Mouse (Mus musculus) neural tube, embryonic 14.5 days (tissue): ENCODE measurements at regions not wholly inside any gene's neighbourhood (a gene's known extent, or its start where the extent isn't known, plus 50 kb on each side); places are given as distances from the start of the nearest gene placed in this dataset.
A peak's percentile ranks its signal among the peaks of the same experiment; 100 is the strongest.
"Not testable (repeated sequence)": the region's sequence is repeated elsewhere in the genome, so short reads cannot be mapped to it uniquely, and the experiment has no call there.

ENCODE experiments used
- ATAC-seq: fragments of 200-750 bp; cut with Nextera tagmentation; 2 replicates; pipeline ENCODE4 v1.8.0; 2017; ENCODE audit warnings: low read depth, mild to moderate bottlenecking, moderate TSS enrichment, moderate library complexity
- H3K27ac ChIP-seq: fragments of 300-500 bp; sonication (generic); 2 replicates; pipeline ENCODE4 v1.5.1; 2014; ENCODE audit warnings: low read depth, mild to moderate bottlenecking, control low read depth, low read length, moderate library complexity, mixed read lengths
- H3K27me3 ChIP-seq: fragments of 300-500 bp; sonication (generic); 2 replicates; pipeline ENCODE4 v1.6.1; 2014; ENCODE audit warnings: low read length; ENCODE audit not compliant: control insufficient read depth, insufficient read depth
- H3K36me3 ChIP-seq: fragments of 300-500 bp; sonication (generic); 2 replicates; pipeline ENCODE4 v1.6.1; 2014; ENCODE audit warnings: low read length, mixed read lengths; ENCODE audit not compliant: control insufficient read depth, insufficient read depth
- H3K4me1 ChIP-seq: fragments of 300-500 bp; sonication (generic); 2 replicates; pipeline ENCODE4 v1.6.1; 2014; ENCODE audit warnings: low read length; ENCODE audit not compliant: control insufficient read depth, insufficient read depth
- H3K4me2 ChIP-seq: fragments of 300-500 bp; sonication (generic); 2 replicates; pipeline ENCODE4 v1.6.1; 2014; ENCODE audit warnings: mild to moderate bottlenecking, low read depth, low read length, control low read depth
- H3K4me3 ChIP-seq: fragments of 300-500 bp; sonication (generic); 2 replicates; pipeline ENCODE4 v1.5.1; 2014; ENCODE audit warnings: low read depth, low read length, control low read depth, mixed read lengths
- H3K9ac ChIP-seq: fragments of 300-500 bp; sonication (generic); replicated peaks from 2 replicates; pipeline ENCODE4 v1.6.1; 2014; ENCODE audit warnings: low read depth, mild to moderate bottlenecking, control low read depth, low read length, mixed read lengths
- H3K9me3 ChIP-seq: fragments of 300-500 bp; sonication (generic); 2 replicates; pipeline ENCODE4 v1.6.1; 2016; ENCODE audit warnings: low read length; ENCODE audit not compliant: control insufficient read depth
- WGBS: fragments of 180-500 bp; shearing (Covaris S2); extraction: QIAGEN DNeasy Blood & Tissue Kit; methylation state at CpG from one replicate; pipeline ENCODE4 v1.1.7; 2014; 5-methylcytosine and 5-hydroxymethylcytosine counted together

DNA sequence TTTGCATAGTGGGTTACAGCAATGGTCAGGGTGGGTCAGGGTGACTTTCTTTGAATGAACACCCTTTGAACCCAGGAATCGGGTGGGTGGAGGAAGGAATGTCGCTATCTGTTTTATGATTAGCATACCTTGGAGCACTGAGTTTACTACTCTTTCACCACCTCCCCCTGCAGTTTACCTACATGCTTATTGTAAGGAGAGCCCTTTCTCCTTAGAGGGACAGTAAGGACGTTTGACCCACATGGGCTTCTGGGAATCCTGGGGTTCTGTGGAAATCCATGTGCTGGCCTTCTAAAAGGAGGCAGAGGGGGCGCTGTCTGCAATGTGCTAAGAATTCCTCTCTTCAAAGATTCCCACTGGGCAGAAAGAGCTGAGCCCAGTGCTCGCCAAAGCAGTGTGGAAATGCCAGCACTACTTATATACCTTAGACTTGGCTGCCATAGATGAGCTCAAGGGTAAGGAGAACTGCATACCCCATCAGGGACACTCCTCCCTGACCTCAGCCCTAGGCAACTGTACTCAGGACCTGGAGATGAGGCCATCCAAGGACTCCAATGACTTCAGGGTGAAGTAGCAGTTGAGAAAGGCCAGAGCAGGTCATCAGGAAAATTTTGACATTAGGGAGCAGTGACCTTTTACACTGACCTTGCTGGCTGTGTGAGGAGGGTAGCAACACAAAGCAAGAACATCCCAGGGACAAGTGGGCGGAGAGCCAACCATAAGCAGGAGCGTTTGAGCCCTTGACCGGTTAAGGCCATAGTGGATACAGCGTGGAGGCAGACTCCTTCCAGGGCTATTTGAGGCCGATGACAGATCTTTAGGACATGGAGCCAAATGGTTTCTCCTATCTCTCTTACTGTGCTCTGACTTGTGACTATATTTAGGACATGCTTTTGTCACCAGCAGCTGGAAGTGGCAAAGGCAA, 133.2 kb downstream of the Tcp10c start:
- Histone ChIP-seq H3K4me1 (no peaks in the 10 kb centered on the region), H3K27me3 (no peaks in the 10 kb centered on the region), H3K9ac (no peak overlapping the region), H3K4me3 (no peak overlapping the region), H3K27ac (no peak overlapping the region), H3K9me3 (no peaks in the 10 kb centered on the region), H3K4me2 (no peak overlapping the region), H3K36me3 (no peaks in the 10 kb centered on the region)
- no peak for ATAC-seq
- WGBS = 82% methylated on average over 10 of the region's 10 CpGs

DNA sequence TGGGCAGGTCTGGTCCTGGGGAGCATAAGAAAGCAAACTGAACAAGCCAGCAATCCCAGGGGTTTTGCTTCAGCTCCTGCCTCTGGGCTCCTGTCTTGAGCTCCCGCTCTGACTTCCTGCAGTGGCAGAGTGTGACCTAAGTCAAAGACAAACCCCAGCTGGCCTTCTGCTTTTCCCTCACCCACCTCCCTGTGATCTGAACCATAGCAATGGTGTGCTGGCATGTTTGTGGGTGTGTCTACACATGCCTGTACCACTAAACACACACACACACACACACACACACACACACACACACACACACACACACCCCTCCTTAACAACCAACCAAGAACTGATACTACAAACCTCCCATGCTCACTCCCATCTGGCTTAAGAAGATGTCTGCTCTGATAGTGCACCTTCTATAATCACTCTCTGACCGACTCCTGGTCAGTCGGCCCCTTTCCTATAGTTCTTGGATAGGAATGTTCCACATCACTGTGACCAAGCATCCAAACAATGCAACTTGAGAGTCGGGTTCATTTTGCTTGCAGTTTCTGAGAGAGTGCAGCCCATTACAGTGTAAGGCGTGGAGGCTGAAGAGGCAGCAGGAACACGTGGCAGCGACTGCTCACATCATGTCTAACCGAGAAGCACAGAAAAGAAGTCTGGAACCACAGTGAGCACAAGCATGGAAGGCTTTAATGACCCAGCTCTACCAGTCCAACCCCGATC, 134.4 kb downstream of the Tcp10c start:
- H3K36me3 ChIP-seq = no peaks in the 10 kb centered on the region
- WGBS = 90% methylated on average over 9 of the region's 9 CpGs
- H3K4me3 ChIP-seq = no peak overlapping the region
- no peak overlapping the region for H3K4me2 ChIP-seq
- no peaks in the 10 kb centered on the region for H3K27me3 ChIP-seq
- no peaks in the 10 kb centered on the region for H3K4me1 ChIP-seq
- H3K9ac ChIP-seq = no peak overlapping the region
- no peak for ATAC-seq
- no peak overlapping the region for H3K27ac ChIP-seq
- no peaks in the 10 kb centered on the region for H3K9me3 ChIP-seq

DNA sequence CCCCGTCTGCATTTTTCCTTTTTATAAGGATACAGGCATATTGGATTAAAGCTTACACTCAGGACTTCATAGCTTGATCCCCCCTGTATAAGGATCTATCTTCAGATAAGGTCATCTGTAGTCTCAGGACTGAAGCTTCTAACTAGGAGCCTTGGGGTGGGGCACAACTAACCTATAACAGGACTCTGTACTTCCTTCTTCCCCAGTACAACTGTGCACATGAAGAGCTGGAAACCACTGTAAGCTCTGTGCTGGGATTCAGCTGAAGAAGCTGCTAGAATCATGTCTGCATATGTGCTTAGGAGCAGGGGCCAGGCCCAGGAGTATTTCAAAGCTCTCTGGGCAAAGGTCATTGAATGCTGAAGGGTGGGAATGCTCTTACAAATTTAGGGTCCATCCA, 137.9 kb downstream of the Tcp10c start:
- H3K27ac ChIP-seq, H3K9ac ChIP-seq, H3K4me1 ChIP-seq, ATAC-seq, H3K27me3 ChIP-seq, H3K9me3 ChIP-seq, H3K4me3 ChIP-seq, H3K36me3 ChIP-seq, H3K4me2 ChIP-seq: not testable (repeated sequence)
- 100% methylated on average over 1 of the region's 1 CpGs for WGBS

DNA sequence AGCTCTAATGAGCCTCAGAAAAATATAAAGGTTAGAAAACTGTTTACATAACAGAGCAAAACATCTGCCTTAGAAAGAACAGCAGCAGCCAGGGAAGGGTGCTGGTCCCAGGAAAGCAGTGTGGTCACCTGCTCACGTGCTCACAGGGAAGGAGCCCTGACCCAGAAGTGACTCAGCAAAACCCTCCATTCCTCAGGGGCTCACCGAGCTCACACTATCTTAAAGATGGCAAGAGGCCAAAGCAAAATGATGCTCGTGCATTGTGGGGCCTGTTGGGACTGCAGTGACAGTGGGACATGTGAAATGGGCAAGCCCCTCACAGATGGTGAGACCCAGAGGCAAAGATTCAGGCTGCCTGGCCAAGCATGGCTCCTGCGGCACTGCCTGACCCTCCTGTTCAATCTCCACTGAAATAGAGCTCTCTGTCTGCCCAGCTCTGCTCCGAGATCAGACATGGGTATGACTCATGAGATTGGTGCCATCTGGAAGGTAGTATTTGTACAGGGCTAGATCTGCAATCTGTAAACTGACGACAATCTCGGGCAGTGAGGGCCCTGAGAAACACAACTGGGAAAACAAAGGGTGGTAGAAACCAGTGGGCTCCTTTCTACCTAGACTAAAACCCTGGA, 138.4 kb downstream of the Tcp10c start:
- H3K27me3 ChIP-seq, H3K4me1 ChIP-seq, ATAC-seq, H3K36me3 ChIP-seq, H3K4me2 ChIP-seq, H3K27ac ChIP-seq, H3K4me3 ChIP-seq, H3K9me3 ChIP-seq, H3K9ac ChIP-seq: not testable (repeated sequence)
- WGBS = 31% methylated on average over 3 of the region's 7 CpGs

DNA sequence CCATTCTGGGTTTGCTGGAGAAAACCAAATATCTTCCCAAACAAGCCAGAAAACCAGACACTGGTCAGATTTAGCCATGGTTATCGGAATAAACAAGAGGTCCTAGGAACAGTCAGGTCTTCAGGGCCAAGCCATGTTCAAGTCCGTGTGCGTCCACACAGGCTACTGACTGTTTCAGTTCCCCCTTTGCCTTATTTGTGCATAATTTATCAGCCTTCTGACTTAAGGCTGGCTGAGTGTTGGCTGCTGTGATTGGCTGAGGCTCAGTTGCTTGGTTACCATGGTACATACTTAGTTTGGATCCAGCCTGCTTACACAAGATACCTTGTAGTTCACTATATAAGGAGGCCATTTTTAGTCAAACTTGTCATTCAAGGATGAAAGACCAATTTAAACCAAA, 139.5 kb downstream of the Tcp10c start:
- H3K4me1 ChIP-seq, H3K9me3 ChIP-seq, H3K9ac ChIP-seq, H3K27me3 ChIP-seq, H3K36me3 ChIP-seq, ATAC-seq, H3K4me3 ChIP-seq, H3K4me2 ChIP-seq, H3K27ac ChIP-seq: not testable (repeated sequence)
- 80% methylated on average over 3 of the region's 3 CpGs for WGBS

DNA sequence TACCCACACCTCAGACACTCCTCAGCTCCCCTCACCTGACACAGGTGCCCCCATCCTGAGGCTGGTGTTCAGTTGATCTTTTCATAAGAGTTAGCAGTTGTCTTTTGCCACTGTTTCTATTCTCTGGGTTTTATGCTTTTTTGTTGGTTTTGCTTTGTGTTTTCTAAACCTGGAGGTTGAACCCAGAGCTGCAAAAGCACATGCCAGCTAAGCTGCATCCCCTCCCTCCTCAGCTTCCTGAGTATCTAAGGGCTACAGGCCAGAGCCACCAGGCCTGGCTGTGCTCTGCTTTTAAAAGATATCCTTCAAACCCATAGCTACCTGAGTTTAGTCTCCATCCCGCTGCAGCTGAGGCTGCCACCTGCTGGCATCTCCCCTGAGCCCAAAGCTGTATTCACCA, 140.1 kb downstream of the Tcp10c start:
- no CpG with 5 or more reads among the region's 1 CpGs for WGBS
- H3K27ac ChIP-seq, H3K27me3 ChIP-seq, H3K9me3 ChIP-seq, ATAC-seq, H3K36me3 ChIP-seq, H3K9ac ChIP-seq, H3K4me1 ChIP-seq, H3K4me2 ChIP-seq, H3K4me3 ChIP-seq: not testable (repeated sequence)

DNA sequence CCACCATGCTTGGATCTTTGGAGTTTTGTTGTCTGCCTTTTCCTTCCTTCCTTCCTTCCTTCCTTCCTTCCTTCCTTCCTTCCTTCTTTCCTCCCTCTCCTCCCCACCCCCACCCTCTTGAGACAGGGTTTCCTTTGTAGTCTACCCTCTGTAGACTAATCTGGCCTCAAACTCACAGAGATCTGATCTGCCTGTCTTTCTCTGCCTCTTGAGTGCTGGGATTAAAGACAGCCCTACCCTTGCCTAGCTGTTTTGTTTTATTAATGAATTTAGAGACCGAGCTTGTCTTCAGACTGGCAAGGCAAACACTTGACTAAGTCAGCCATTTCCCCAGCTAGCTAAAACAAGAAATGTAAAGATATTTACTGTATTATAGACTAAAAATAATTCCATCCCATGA, 150.0 kb downstream of the Tcp10c start:
- not testable (repeated sequence) for H3K9ac ChIP-seq, H3K4me3 ChIP-seq, H3K27me3 ChIP-seq, H3K36me3 ChIP-seq, H3K27ac ChIP-seq, H3K4me2 ChIP-seq, H3K9me3 ChIP-seq, H3K4me1 ChIP-seq
- WGBS = 40% methylated on average over 1 of the region's 1 CpGs
- ATAC-seq = peak; percentile 23; the same call in 1 of the 2 replicates

DNA sequence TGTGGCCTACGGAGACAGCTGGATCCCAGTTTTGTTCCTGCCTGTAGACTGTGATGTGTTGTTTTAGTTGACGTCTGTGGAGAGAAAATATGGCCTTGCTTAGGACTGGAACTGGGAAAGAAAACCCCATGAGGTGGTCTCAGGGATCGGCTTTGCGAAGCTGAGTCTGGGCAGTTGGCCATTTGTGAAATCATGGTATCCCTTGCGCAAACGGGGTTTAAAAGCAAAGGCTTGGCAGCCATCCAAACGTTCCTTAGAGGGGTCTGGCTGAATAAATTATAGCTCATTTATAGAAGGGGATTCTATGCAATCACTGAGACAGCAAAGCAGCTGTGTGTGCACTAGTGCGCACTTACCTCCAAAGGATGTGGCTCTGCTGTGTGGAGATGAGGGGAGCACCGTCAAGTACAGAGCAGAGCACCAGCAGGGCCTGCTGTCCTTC, 150.5 kb downstream of the Tcp10c start:
- not testable (repeated sequence) for H3K9me3 ChIP-seq, H3K36me3 ChIP-seq, H3K4me2 ChIP-seq, H3K9ac ChIP-seq, H3K4me1 ChIP-seq, H3K4me3 ChIP-seq, H3K27me3 ChIP-seq
- peak; percentile 95 for ATAC-seq
- WGBS = 21% methylated on average over 7 of the region's 9 CpGs
- H3K27ac ChIP-seq = peak overlapping the region; percentile 60; the same call in 1 of the 2 replicates
